Mouse (Mus musculus) heart, adult 2 months (tissue): ENCODE data around the gene Ipcef1.
A peak's percentile ranks its signal among the peaks of the same experiment; 100 is the strongest.

ENCODE experiments used
- CTCF ChIP-seq: fragments of 200-600 bp; IDR thresholded peaks from 2 replicates; pipeline ENCODE4 v1.8.1; 2022; ENCODE audit warnings: antibody characterized with exemption, mild to moderate bottlenecking, moderate library complexity
- POLR2A ChIP-seq: fragments of 200-500 bp; IDR thresholded peaks from 2 replicates; pipeline ENCODE4 v1.6.1; 2011; ENCODE audit warnings: mild to moderate bottlenecking, low read depth, low read length, control low read depth; ENCODE audit not compliant: insufficient read depth

GRCm38 (mm10) chr10:6885460-6885859 lies 166.8 kb downstream of the Ipcef1 start:
- TF ChIP-seq CTCF (peak; percentile 81), POLR2A (no peak)
